Mouse (Mus musculus) heart, adult 2 months (tissue): ENCODE results near the gene Fam240b. TPM values are rescaled to one million over a fixed set of nuclear protein-coding genes. Genes with fewer than 3 reads are reported as not detected.
"Not testable (repeated sequence)": the region's sequence is repeated elsewhere in the genome, so short reads cannot be mapped to it uniquely, and the experiment has no call there.

Experiments used
- DNase-seq, 2 experiments: peaks; one replicate each; pipeline ENCODE4 v3.0.0; 2021
- H3K27ac ChIP-seq: fragments of 200-600 bp; 2 replicates; pipeline ENCODE4 v1.8.1; 2022
- H3K27me3 ChIP-seq: fragments of 200-500 bp; 2 replicates; pipeline ENCODE4 v1.6.1; 2012; ENCODE audit warnings: mild to moderate bottlenecking, low read length, inconsistent platforms, mixed read lengths; ENCODE audit not compliant: control insufficient read depth, insufficient read depth
- H3K36me3 ChIP-seq: fragments of 200-500 bp; 2 replicates; pipeline ENCODE4 v1.6.1; 2012; ENCODE audit warnings: low read length, inconsistent platforms; ENCODE audit not compliant: control insufficient read depth, insufficient read depth
- H3K4me1 ChIP-seq: fragments of 200-500 bp; 2 replicates; pipeline ENCODE4 v1.6.1; 2011; ENCODE audit warnings: low read length; ENCODE audit not compliant: control insufficient read depth, insufficient read depth
- H3K4me3 ChIP-seq: fragments of 200-600 bp; 2 replicates; pipeline ENCODE4 v1.8.1; 2022
- H3K79me2 ChIP-seq: fragments of 200-500 bp; replicated peaks from 2 replicates; pipeline ENCODE4 v1.6.1; 2012; ENCODE audit warnings: mild to moderate bottlenecking, inconsistent platforms, low read length, moderate library complexity, mixed read lengths; ENCODE audit not compliant: control insufficient read depth, insufficient read depth
- H3K9ac ChIP-seq: fragments of 200-500 bp; 2 replicates; pipeline ENCODE4 v1.6.1; 2012; ENCODE audit warnings: low read depth, mild to moderate bottlenecking, control low read depth, inconsistent platforms, low read length, mixed read lengths
- CTCF ChIP-seq: fragments of 200-600 bp; IDR thresholded peaks from 2 replicates; pipeline ENCODE4 v1.8.1; 2022; ENCODE audit warnings: antibody characterized with exemption, mild to moderate bottlenecking, moderate library complexity
- EP300 ChIP-seq: fragments of 200-500 bp; IDR thresholded peaks from 2 replicates; pipeline ENCODE4 v1.6.1; 2011; ENCODE audit warnings: low read depth, low read length, control low read depth; ENCODE audit not compliant: insufficient read depth
- POLR2A ChIP-seq: fragments of 200-500 bp; IDR thresholded peaks from 2 replicates; pipeline ENCODE4 v1.6.1; 2011; ENCODE audit warnings: mild to moderate bottlenecking, low read depth, low read length, control low read depth; ENCODE audit not compliant: insufficient read depth
- WGBS: fragments of 180-500 bp; shearing (Covaris S2); methylation state at CpG from one replicate; pipeline ENCODE4 v1.1.7; 2018; 5-methylcytosine and 5-hydroxymethylcytosine counted together
- intact Hi-C: fragments of 180-260 bp; cut with DNase I; formaldehyde crosslinking; loops from one replicate; pipeline ENCODE4 v1.15.1; 2025
- polyA plus RNA-seq: library from polyadenylated mRNA; depleted of rRNA; stranded (reverse); fragments of >200 nt; gene quantifications from 2 replicates; pipeline ENCODE4 v1.2.3, GENCODE M21; 2012
- total RNA-seq, 2 experiments: library from RNA; stranded (reverse); gene quantifications; 2 replicates each; pipeline ENCODE4 v1.2.3; 2021

Fam240b gene
- total and polyA plus RNA-seq, 3 experiments, result not detected

DNA sequence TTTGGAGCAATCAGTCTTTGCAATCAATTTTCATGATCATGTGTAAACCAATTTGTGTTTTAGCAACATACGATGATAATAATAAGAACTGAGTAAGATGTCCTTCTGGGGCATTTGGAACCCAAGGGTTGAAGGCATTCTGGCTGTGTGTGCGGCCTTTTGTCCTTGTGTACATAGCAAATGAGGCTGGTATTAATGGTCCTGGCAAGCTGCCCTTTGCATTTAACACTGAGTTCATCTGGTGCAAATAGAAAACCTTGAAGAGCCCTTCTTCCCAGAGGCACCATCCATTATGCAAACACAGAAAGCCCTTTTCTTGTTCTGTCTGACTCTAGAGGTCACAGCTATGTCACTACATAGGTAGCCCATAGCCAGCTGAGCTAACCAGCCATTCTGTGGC lies 35.0 kb downstream of the Fam240b start:
- H3K27ac ChIP-seq, result no peak overlapping the region
- H3K4me3 ChIP-seq, result no peak overlapping the region
- intact Hi-C loops, result no loop called here
- 86% methylated on average over 2 of the region's 2 CpGs for WGBS
- H3K9ac ChIP-seq, result no peak overlapping the region
- no peaks in the 10 kb centered on the region for H3K79me2 ChIP-seq
- no peaks in the 10 kb centered on the region for H3K36me3 ChIP-seq
- no peaks in the 10 kb centered on the region for H3K4me1 ChIP-seq
- TF ChIP-seq EP300 (no peak), POLR2A (no peak), CTCF (no peak)
- H3K27me3 ChIP-seq, result no peaks in the 10 kb centered on the region
- no peak for DNase-seq

DNA sequence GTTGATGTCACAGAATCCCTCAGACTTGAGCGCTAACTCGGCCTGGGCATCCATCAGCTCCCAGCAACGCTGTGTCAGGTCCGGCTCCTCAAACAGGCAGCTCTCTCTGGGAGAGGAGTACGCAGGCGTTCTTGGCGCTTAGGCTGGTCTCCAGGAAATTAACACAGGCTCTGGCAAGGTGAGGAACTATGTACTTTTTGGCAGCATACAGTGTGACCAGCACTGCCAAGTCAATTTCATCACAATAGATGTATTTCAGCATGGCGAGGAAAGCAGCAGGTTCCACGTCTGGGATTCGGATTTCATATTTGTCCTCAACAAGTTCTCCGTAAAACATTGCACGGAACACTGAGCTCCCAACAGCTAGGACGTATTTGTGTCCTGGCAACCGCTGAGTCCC lies 39.4 kb downstream of the Fam240b start:
- H3K4me1 ChIP-seq, result no peaks in the 10 kb centered on the region
- H3K27ac ChIP-seq, result no peak overlapping the region
- H3K36me3 ChIP-seq, result no peaks in the 10 kb centered on the region
- no peak for TF ChIP-seq CTCF
- no peak for TF ChIP-seq POLR2A
- no peak for TF ChIP-seq EP300
- intact Hi-C loops, result no loop called here
- no peaks in the 10 kb centered on the region for H3K27me3 ChIP-seq
- 81% methylated on average over 14 of the region's 14 CpGs for WGBS
- no peak overlapping the region for H3K9ac ChIP-seq
- no peak overlapping the region for H3K4me3 ChIP-seq
- no peak for DNase-seq
- no peaks in the 10 kb centered on the region for H3K79me2 ChIP-seq

DNA sequence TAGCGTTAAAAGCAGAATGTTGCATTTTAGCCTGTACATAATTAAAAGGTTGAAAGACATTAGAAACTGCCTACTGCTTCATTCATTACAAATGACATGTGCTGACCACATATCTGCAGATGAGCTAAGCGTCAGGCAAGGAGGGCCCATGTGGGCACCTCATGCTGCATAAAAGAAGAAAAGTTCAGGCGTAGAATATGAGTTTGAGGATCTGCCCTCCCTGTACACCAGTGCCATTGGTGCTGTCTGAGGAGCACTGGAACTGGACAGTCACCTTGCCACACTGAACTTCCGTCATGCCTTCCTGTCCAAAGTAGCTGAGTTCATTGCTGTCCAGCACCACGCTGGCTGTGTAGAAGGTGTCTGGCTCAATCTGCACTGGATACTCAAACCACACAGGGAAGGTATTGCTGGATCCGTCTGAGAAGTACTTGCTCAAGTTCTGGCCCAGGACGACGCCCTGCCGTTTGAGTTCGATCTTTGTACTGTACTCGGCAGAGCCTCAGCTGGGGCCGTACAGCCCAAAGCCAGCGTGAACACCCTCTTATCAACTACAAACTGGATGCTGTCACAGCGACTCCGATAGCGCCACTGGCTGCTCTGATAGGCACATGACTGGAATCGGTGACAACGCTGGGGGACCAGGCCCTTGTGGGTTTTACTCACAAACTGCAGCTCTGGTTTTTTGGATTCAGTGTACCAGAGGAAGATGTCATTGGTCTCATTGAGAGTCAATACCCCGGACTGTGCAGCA lies 40.2 kb downstream of the Fam240b start:
- H3K79me2 ChIP-seq, intact Hi-C loops, H3K27me3 ChIP-seq, H3K4me1 ChIP-seq, H3K4me3 ChIP-seq, H3K27ac ChIP-seq, DNase-seq, H3K36me3 ChIP-seq, H3K9ac ChIP-seq: not testable (repeated sequence)
- WGBS, result 75% methylated on average over 19 of the region's 19 CpGs

DNA sequence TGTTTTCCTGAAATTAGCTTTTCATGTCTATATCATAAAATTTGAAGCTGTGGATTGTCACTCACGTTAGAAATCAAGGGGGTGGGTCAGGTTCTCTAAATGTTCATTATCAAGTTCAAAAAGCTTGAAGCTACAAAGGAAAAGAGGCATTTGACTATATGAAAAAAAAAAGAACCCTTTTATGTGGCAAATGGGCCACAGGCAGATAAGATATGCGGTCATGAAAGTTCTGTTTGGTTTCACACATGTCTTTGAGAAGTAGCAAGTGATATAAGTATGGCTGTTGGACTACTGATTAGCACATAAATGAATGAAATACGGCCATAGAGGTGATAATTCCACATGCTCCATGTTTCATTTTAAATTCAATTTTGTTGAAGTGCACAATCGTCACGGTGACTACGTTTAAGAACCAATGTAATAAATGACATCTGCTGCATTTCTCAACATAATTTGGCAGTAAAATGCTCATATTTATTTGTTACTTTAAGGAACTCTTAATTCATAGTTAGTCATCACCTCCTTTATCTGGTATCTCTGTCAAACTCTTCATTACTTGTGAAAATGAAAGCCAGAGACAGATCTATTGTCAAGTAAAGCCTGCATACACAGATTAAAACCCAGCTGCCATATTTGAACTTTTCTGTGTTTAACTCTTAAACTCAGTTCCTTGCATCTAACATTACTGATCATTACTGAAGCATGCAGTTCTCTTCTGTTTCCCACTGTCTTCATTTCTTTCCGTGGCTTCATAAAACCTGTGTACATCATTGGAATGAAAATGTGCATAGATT lies 47.4 kb downstream of the Fam240b start:
- 55% methylated on average over 7 of the region's 7 CpGs for WGBS
- intact Hi-C loops, result no loop called here

DNA sequence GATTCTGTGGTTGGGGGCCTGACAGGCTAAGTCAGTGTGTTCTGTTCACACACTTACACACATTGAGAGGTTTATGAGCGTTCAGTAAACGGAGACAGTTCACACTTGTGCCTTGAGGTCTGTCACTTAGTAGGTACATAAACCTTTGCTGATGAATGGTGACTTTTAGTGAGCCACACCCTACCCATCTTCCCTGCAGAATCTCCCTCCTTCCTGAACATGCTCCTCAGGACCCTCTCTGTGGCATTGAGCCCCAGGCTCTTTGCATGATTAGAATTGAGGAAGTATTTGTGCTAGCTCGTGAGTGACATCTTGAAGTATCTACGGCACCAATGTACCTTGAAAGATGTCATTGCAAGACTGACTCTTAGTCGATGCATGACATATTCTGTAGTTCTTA lies 48.9 kb downstream of the Fam240b start:
- no peak overlapping the region for H3K27ac ChIP-seq
- no peaks in the 10 kb centered on the region for H3K36me3 ChIP-seq
- no peaks in the 10 kb centered on the region for H3K27me3 ChIP-seq
- no peaks in the 10 kb centered on the region for H3K4me1 ChIP-seq
- no peak for DNase-seq
- H3K9ac ChIP-seq, result no peak overlapping the region
- intact Hi-C loops, result loop anchor here (10.0 kb wide), 1 partner anchor 796 kb away; no protein-coding TSS in a partner anchor
- H3K79me2 ChIP-seq, result no peaks in the 10 kb centered on the region
- H3K4me3 ChIP-seq, result no peak overlapping the region
- TF ChIP-seq EP300, result no peak
- no peak for TF ChIP-seq CTCF
- no peak for TF ChIP-seq POLR2A
- 74% methylated on average over 5 of the region's 5 CpGs for WGBS

More for the DNA sequence above, 47.4 kb downstream of the Fam240b start:
- no peak for TF ChIP-seq CTCF
- no peak for TF ChIP-seq POLR2A
- TF ChIP-seq EP300, result no peak
- H3K27me3 ChIP-seq, result no peaks in the 10 kb centered on the region
- H3K79me2 ChIP-seq, result no peaks in the 10 kb centered on the region
- H3K36me3 ChIP-seq, result no peaks in the 10 kb centered on the region
- no peak overlapping the region for H3K4me3 ChIP-seq
- no peak overlapping the region for H3K9ac ChIP-seq
- H3K27ac ChIP-seq, result no peak overlapping the region
- H3K4me1 ChIP-seq, result no peaks in the 10 kb centered on the region
- DNase-seq, result no peak

GRCm38 (mm10) chr13:64447947-64448346 lies 49.6 kb downstream of the Fam240b start:
- WGBS, result 3% methylated on average over 1 of the region's 1 CpGs
- no peaks in the 10 kb centered on the region for H3K27me3 ChIP-seq
- no peak for DNase-seq
- no peak overlapping the region for H3K9ac ChIP-seq
- H3K79me2 ChIP-seq, result no peaks in the 10 kb centered on the region
- TF ChIP-seq POLR2A, result no peak
- no peak for TF ChIP-seq EP300
- TF ChIP-seq CTCF, result peak; percentile 76
- intact Hi-C loops, result loop anchor here (10.0 kb wide), 1 partner anchor 797 kb away; no protein-coding TSS in a partner anchor
- H3K4me1 ChIP-seq, result no peaks in the 10 kb centered on the region
- H3K27ac ChIP-seq, result no peak overlapping the region
- H3K36me3 ChIP-seq, result no peaks in the 10 kb centered on the region
- H3K4me3 ChIP-seq, result no peak overlapping the region
